Mouse (Mus musculus): Measurements from ENCODE around the gene Dtnb.

GRCm38 (mm10) chr12:3825714-3826080 lies 253.5 kb downstream of the Dtnb start:
- TF ChIP-seq CTCF (IDR thresholded peaks at IDR 0.05; ENCODE audit: low read depth, low read length) = no peak
- TF ChIP-seq GATA1 (IDR thresholded peaks at IDR 0.05; ENCODE audit: borderline replicate concordance, low read length) = no peak
- TF ChIP-seq TAL1 (conservative IDR thresholded peaks at IDR 0.05; ENCODE audit: low read depth, low read length) = no peak
- TF ChIP-seq POLR2AphosphoS5 (IDR thresholded peaks at IDR 0.05; ENCODE audit: insufficient replicate concordance, low read depth, low read length) = no peak
- TF ChIP-seq GATA2 (IDR thresholded peaks at IDR 0.05; ENCODE audit: borderline replicate concordance, low read depth, low read length) = no peak
